Mouse (Mus musculus) midbrain, embryonic 15.5 days (tissue): ENCODE data around the gene Gm17409. TPM values are rescaled to one million over a fixed set of nuclear protein-coding genes. Genes with fewer than 3 reads are reported as not detected.

Source experiments
- ATAC-seq: fragments of 200-750 bp; cut with Nextera tagmentation; replicated peaks from 2 replicates; pipeline ENCODE4 v1.8.0; 2017; ENCODE audit warnings: moderate TSS enrichment
- H3K27ac ChIP-seq: fragments of 300-500 bp; sonication (generic); 2 replicates; pipeline ENCODE4 v1.5.1; 2015; ENCODE audit warnings: mild to moderate bottlenecking, inconsistent platforms
- H3K27me3 ChIP-seq: fragments of 300-500 bp; sonication (generic); replicated peaks from 2 replicates; pipeline ENCODE4 v1.6.1; 2015; ENCODE audit warnings: inconsistent platforms
- H3K36me3 ChIP-seq: fragments of 300-500 bp; sonication (generic); replicated peaks from 2 replicates; pipeline ENCODE4 v1.6.1; 2015; ENCODE audit warnings: inconsistent platforms
- H3K4me1 ChIP-seq: fragments of 300-500 bp; sonication (generic); 2 replicates; pipeline ENCODE4 v1.6.1; 2015; ENCODE audit warnings: inconsistent platforms
- H3K4me2 ChIP-seq: fragments of 300-500 bp; sonication (generic); 2 replicates; pipeline ENCODE4 v1.6.1; 2015; ENCODE audit warnings: inconsistent platforms, mild to moderate bottlenecking, moderate library complexity
- H3K4me3 ChIP-seq: fragments of 300-500 bp; sonication (generic); 2 replicates; pipeline ENCODE4 v1.5.1; 2015; ENCODE audit warnings: mild to moderate bottlenecking, inconsistent platforms
- H3K9ac ChIP-seq: fragments of 300-500 bp; sonication (generic); 2 replicates; pipeline ENCODE4 v1.6.1; 2015; ENCODE audit warnings: mild to moderate bottlenecking, inconsistent platforms
- H3K9me3 ChIP-seq: fragments of 300-500 bp; sonication (generic); 2 replicates; pipeline ENCODE4 v1.6.1; 2016; ENCODE audit warnings: inconsistent platforms
- WGBS: fragments of 180-500 bp; shearing (Covaris S2); methylation state at CpG from one replicate; pipeline ENCODE4 v1.1.7; 2015; ENCODE audit warnings: mixed read lengths; 5-methylcytosine and 5-hydroxymethylcytosine counted together
- polyA plus RNA-seq: library from polyadenylated mRNA; unstranded; fragments of >200 nt; fragmentation: Nextera tagmentation; extraction: Ambion mirVana; gene quantifications from 2 replicates; pipeline ENCODE4 v1.2.1, GENCODE M21; 2015

The Gm17409 gene
- polyA plus RNA-seq: not detected in 2 replicates

GRCm38 (mm10) chr2:58469816-58470215 is at the start of gene Gm17409:
TSS of gene Gm17409 (plus strand) at chr2:58470116.
- H3K9me3 ChIP-seq: no peaks in the 10 kb centered on the region
- 0 out of 2 replicates have a peak, but pooled peaks have one; percentile 12 for ATAC-seq
- 95% methylated on average over 7 of the region's 7 CpGs for WGBS
- no peaks in the 10 kb centered on the region for H3K27me3 ChIP-seq
- no peaks in the 10 kb centered on the region for H3K4me1 ChIP-seq
- H3K4me3 ChIP-seq: no peak within 1 kb of the TSS
- no peak within 1 kb of the TSS for H3K4me2 ChIP-seq
- H3K27ac ChIP-seq: no peak within 1 kb of the TSS
- no peak within 1 kb of the TSS for H3K9ac ChIP-seq
- H3K36me3 ChIP-seq: peaks cover 12% of the 10 kb centered on the region

GRCm38 (mm10) chr2:58423319-58423718 is 46.6 kb upstream of the Gm17409 start:
- no peak overlapping the region for H3K4me2 ChIP-seq
- H3K9ac ChIP-seq: no peak overlapping the region
- H3K4me3 ChIP-seq: no peak overlapping the region
- ATAC-seq: no peak
- 88% methylated on average over 5 of the region's 5 CpGs for WGBS
- H3K36me3 ChIP-seq: no peaks in the 10 kb centered on the region
- H3K4me1 ChIP-seq: no peaks in the 10 kb centered on the region
- H3K27me3 ChIP-seq: no peaks in the 10 kb centered on the region
- no peak overlapping the region for H3K27ac ChIP-seq
- no peaks in the 10 kb centered on the region for H3K9me3 ChIP-seq

DNA sequence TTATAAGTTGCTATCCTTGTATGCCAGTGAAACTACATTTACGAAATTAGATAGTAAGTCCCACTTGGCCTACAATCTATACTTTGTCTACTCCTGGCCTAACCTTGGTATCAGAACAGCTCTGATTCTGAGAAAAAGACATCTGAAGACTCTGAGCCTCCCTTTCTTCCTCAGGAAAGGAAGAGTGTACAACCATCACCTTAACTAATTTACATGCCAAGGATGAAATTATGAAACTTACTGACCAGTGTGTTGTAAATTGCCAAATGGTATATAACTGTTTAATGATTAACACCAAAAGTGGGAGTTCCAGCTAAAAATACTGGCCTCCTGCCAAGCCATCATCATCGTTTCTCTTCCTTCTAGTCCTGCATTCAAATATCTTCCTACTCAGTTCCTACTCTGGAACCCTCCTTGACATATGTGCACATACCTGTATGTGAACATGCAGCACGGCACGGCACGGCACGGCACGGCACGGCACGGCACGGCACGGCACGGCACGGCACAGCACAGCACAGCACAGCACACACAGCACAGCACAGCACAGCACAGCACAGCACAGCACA is 44.4 kb upstream of the Gm17409 start:
- Histone ChIP-seq H3K27me3 (no peaks in the 10 kb centered on the region), H3K4me2 (no peak overlapping the region), H3K4me3 (no peak overlapping the region), H3K9ac (no peak overlapping the region), H3K4me1 (no peaks in the 10 kb centered on the region), H3K9me3 (no peaks in the 10 kb centered on the region), H3K27ac (no peak overlapping the region), H3K36me3 (no peaks in the 10 kb centered on the region)
- 92% methylated on average over 13 of the region's 13 CpGs for WGBS
- ATAC-seq: no peak

DNA sequence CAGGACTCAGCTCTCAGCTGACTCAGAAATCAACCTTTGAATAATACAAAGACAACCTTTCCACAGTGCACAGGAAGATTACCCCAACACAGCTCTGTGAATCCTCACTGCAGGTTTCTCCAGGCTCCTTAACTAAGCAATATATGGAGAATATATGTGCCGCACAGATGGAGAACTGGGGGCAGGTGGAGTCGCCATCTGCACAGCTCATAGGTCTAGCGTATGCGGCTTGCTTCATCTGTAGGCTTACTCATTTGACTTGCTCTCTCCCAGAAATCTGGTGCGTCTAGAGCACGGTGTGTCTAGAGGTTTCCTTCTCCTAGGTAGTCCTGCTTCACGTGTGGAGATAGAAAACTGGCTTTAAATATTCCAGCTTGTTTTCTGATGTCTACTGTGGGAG is 37.7 kb upstream of the Gm17409 start:
- H3K4me1 ChIP-seq: no peaks in the 10 kb centered on the region

GRCm38 (mm10) chr2:58433317-58433716 is 36.6 kb upstream of the Gm17409 start:
- H3K27ac ChIP-seq: no peak overlapping the region
- no peaks in the 10 kb centered on the region for H3K9me3 ChIP-seq
- 87% methylated on average over 2 of the region's 2 CpGs for WGBS
- H3K9ac ChIP-seq: no peak overlapping the region
- H3K36me3 ChIP-seq: 0 out of 2 replicates have a peak, but pooled peaks cover 4% of the 10 kb centered on the region
- H3K27me3 ChIP-seq: no peaks in the 10 kb centered on the region
- H3K4me1 ChIP-seq: no peaks in the 10 kb centered on the region
- H3K4me2 ChIP-seq: no peak overlapping the region
- H3K4me3 ChIP-seq: no peak overlapping the region
- ATAC-seq: no peak

More for the DNA sequence above, 37.7 kb upstream of the Gm17409 start:
- ATAC-seq: no peak
- no peaks in the 10 kb centered on the region for H3K27me3 ChIP-seq
- H3K4me3 ChIP-seq: no peak overlapping the region
- H3K9me3 ChIP-seq: no peaks in the 10 kb centered on the region
- no peak overlapping the region for H3K4me2 ChIP-seq
- 0 out of 2 replicates have a peak, but pooled peaks cover 4% of the 10 kb centered on the region for H3K36me3 ChIP-seq
- 95% methylated on average over 7 of the region's 7 CpGs for WGBS
- H3K27ac ChIP-seq: no peak overlapping the region
- H3K9ac ChIP-seq: no peak overlapping the region

GRCm38 (mm10) chr2:58434438-58434837 is 35.5 kb upstream of the Gm17409 start:
- H3K27me3 ChIP-seq: no peaks in the 10 kb centered on the region
- H3K4me3 ChIP-seq: no peak overlapping the region
- no peak overlapping the region for H3K9ac ChIP-seq
- WGBS: 88% methylated on average over 2 of the region's 2 CpGs
- no peak overlapping the region for H3K27ac ChIP-seq
- H3K36me3 ChIP-seq: 0 out of 2 replicates have a peak, but pooled peaks cover 4% of the 10 kb centered on the region
- ATAC-seq: no peak
- H3K4me1 ChIP-seq: no peaks in the 10 kb centered on the region
- H3K9me3 ChIP-seq: no peaks in the 10 kb centered on the region
- no peak overlapping the region for H3K4me2 ChIP-seq

GRCm38 (mm10) chr2:58435507-58435906 is 34.4 kb upstream of the Gm17409 start:
- Histone ChIP-seq H3K4me3 (no peak overlapping the region), H3K4me1 (no peaks in the 10 kb centered on the region), H3K9me3 (no peaks in the 10 kb centered on the region), H3K36me3 (0 out of 2 replicates have a peak, but pooled peaks cover 4% of the 10 kb centered on the region), H3K27ac (no peak overlapping the region), H3K9ac (no peak overlapping the region), H3K27me3 (no peaks in the 10 kb centered on the region), H3K4me2 (no peak overlapping the region)
- WGBS: 96% methylated on average over 13 of the region's 13 CpGs
- no peak for ATAC-seq

- Histone ChIP-seq H3K9me3 (no peaks in the 10 kb centered on the region), H3K4me3 (no peak overlapping the region), H3K36me3 (0 out of 2 replicates have a peak, but pooled peaks cover 4% of the 10 kb centered on the region), H3K9ac (no peak overlapping the region), H3K4me2 (no peak overlapping the region), H3K4me1 (no peaks in the 10 kb centered on the region), H3K27me3 (no peaks in the 10 kb centered on the region), H3K27ac (no peak overlapping the region)
- ATAC-seq: no peak
- WGBS: 69% methylated on average over 3 of the region's 3 CpGs
Observed at GRCm38 (mm10) chr2:58436911-58437310, 33.0 kb upstream of the Gm17409 start.

- H3K9ac ChIP-seq: no peak overlapping the region
- H3K27me3 ChIP-seq: no peaks in the 10 kb centered on the region
- H3K4me2 ChIP-seq: no peak overlapping the region
- no peaks in the 10 kb centered on the region for H3K4me1 ChIP-seq
- ATAC-seq: no peak
- H3K27ac ChIP-seq: no peak overlapping the region
- 0 out of 2 replicates have a peak, but pooled peaks cover 7% of the 10 kb centered on the region for H3K36me3 ChIP-seq
- H3K4me3 ChIP-seq: no peak overlapping the region
- 83% methylated on average over 4 of the region's 4 CpGs for WGBS
- H3K9me3 ChIP-seq: no peaks in the 10 kb centered on the region
Observed at GRCm38 (mm10) chr2:58443163-58443562, 26.8 kb upstream of the Gm17409 start.

DNA sequence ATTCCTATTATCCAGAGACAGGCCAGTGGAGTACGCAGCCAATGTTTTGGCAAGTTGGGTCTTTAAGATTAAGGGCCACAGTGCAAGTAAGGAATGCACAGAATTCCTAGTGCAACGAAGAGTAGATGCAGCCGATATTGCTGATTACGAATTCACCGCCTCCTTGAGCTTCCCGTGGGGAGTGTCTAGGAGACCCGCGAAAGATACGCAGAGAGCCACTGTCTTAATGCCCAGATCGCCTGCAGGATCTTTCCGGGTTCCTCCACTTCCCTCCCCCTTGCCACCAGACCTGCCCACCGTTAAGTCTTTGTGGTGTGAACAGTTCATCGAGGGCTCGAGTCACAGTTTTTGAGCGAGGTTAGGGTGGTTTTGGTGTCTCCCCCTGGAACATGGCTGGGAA is 22.9 kb upstream of the Gm17409 start:
- Histone ChIP-seq H3K9ac (no peak overlapping the region), H3K27ac (no peak overlapping the region), H3K4me3 (no peak overlapping the region), H3K4me1 (no peaks in the 10 kb centered on the region), H3K4me2 (no peak overlapping the region), H3K9me3 (no peaks in the 10 kb centered on the region), H3K36me3 (0 out of 2 replicates have a peak, but pooled peaks cover 7% of the 10 kb centered on the region), H3K27me3 (no peaks in the 10 kb centered on the region)
- ATAC-seq: no peak
- 95% methylated on average over 15 of the region's 15 CpGs for WGBS

- no peaks in the 10 kb centered on the region for H3K9me3 ChIP-seq
- no peaks in the 10 kb centered on the region for H3K4me1 ChIP-seq
- H3K4me3 ChIP-seq: no peak overlapping the region
- no peak overlapping the region for H3K4me2 ChIP-seq
- 0 out of 2 replicates have a peak, but pooled peaks cover 7% of the 10 kb centered on the region for H3K36me3 ChIP-seq
- no peaks in the 10 kb centered on the region for H3K27me3 ChIP-seq
- WGBS: 86% methylated on average over 16 of the region's 16 CpGs
- no peak overlapping the region for H3K27ac ChIP-seq
- ATAC-seq: no peak
- no peak overlapping the region for H3K9ac ChIP-seq
Observed at GRCm38 (mm10) chr2:58454095-58454865, 15.6 kb upstream of the Gm17409 start.

- Histone ChIP-seq H3K36me3 (0 out of 2 replicates have a peak, but pooled peaks cover 10% of the 10 kb centered on the region), H3K27ac (no peak overlapping the region), H3K9me3 (no peaks in the 10 kb centered on the region), H3K4me1 (no peaks in the 10 kb centered on the region), H3K9ac (no peak overlapping the region), H3K4me3 (no peak overlapping the region), H3K4me2 (no peak overlapping the region), H3K27me3 (no peaks in the 10 kb centered on the region)
- ATAC-seq: no peak
- WGBS: 94% methylated on average over 8 of the region's 8 CpGs
Observed at GRCm38 (mm10) chr2:58456843-58457487, 13.0 kb upstream of the Gm17409 start.
